Mouse (Mus musculus): ENCODE measurements around the gene Limd2.

- no peak for TF ChIP-seq GATA1 (IDR thresholded peaks at IDR 0.05; ENCODE audit: low read length)
- TF ChIP-seq TAL1 (IDR thresholded peaks at IDR 0.05; ENCODE audit: low read length): no peak
Measured at GRCm38 (mm10) chr11:106187326-106187725, 26.7 kb upstream of the Limd2 start.
